Mouse (Mus musculus) retina, postnatal 1 day (tissue): ENCODE measurements at regions not wholly inside any gene's neighbourhood (a gene's known extent, or its start where the extent isn't known, plus 50 kb on each side); places are given as distances from the start of the nearest gene placed in this dataset.

Experiments used
- DNase-seq: peaks from one replicate; pipeline ENCODE4 v3.0.0-alpha.2; 2012

DNA sequence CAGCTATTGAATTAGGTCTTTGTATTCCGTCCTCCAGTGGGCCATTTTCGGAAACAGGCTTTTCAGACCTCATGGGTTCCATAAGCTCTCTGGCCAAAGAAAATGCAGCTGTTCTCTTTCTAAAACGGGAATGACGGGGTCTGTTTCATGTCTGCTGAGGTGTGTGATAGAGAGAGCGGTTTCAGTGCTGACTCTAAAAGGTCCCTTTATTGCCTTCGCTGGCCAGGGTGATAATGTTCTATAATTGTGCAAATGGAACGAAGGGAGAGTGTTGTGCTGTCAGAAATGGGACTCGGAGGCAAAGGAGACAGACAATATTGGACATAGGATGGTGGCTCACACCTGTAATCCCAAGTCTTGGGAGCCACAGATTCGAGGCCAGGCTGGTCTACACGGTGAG, 53.5 kb upstream of the Osbpl8 start:
- DNase-seq = no peak

DNA sequence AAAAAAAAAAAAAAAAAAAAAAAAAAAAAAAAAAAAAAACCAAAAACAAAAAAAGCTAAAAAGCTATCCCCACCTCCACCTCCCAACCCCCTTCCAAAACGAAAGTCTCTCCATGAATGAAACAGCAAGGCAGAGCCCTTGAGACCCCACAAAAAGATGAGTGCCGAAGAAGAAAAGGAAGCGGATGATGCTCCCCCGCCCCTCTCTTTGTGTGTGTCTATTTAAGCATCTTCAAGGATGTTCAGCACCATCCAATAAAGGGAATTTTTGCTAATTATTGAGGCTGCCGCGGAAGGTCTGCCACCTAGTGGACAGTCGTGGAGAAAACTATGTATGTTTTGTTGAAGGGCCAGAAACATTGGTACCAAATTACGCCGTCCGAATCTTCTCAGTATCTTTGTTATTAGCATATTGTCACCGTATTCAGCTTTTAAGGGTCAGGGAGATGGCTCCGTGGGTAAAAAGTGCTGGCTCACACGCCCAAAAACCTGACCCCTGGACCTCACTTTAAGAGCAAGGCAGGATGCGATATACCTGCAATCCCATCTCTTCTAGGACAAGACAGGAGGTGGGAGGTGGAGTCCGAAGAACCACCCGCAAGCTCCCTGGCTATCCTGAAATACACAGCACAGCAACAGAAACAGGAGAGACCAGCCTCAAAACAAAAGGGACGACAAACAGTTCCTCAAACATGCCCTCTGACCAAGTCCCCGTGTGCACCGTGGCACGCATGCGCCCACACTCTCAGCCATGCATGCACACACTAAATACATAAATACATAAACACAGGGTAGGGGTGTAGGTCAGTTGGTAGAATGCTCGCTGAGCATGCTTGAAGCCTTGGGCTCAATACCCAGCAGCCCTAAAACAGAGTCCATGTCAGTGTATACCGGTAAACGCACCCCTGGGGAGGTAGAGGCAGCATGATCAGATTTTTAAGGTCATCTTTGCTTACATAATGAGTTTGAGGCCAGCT, 55.6 kb upstream of the Osbpl8 start:
- peak; percentile 85 for DNase-seq

DNA sequence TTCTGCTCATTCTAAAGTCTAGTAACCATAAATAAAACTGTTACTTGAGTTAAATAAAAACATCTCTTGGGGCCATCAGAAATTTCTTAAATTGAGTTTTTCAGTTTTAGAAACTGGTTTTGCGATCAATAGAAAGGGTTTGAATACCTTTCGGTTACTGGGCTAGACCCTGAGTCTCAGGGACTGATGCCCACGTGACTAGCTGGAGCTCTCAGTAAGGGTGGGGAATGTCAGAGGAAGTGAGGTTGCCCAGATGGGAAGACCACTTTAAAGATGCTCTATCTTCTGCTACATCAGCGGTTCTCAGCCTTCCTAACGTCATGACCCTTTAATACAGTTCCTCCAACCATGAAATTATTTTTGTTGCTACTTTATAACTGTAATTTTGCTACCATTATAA, 56.7 kb upstream of the Osbpl8 start:
- no peak for DNase-seq

DNA sequence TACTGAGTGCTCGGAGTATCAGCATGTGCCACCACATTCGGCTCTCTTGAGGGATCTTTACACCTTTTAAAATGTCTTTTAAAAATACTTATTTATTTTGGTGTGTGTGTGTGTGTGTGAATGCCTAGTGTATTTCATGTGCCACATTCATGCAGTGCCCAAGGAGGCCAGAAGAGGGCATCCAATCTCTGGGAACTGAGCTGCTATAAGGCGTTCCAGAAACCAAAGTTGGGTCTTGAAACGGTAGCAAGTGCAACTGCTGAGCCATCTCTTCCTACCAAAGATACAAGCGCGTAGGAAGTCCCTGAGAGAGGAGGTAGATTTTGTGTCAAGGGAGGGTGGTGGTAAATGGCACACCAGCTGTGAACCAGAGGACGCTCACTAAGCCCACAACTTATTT, 57.2 kb upstream of the Osbpl8 start:
- DNase-seq = peak; percentile 55

DNA sequence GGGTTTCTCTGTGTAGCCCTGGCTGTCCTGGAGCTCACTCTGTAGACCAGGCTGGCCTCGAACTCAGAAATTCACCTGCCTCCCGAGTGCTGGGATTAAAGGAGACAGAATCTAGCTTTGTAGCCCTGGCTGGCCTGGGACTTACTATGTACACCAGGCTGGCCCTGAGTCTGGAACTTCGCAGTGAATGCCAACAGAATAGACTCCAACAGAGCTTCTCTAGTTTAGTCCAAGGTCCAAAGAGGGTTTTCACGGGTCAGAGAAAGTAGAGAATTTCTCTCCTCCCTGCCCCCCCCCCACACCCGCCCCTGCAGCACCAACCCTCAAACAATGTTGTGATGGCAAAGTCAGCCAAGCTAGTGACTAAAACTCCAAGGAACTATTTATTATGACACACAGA, 58.1 kb upstream of the Osbpl8 start:
- no peak for DNase-seq

DNA sequence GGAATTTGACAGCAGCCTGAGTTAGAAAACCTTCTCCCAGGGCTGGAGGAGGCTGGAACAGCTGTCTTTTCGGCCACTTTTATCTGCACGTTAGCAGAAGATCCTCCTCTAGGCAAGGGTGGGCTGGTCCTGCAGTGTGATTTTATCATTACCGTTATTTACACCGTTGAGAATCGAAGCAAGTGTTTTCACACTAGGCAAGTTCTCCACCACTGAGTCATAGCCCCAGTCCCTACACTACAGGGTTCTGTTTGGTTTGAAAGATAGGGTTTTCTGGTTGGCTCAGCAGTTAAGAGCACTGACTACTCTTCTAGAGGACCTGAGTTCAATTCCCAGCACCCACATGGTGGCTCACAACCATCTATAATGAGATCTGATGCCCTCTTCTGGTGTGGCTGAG, 58.9 kb upstream of the Osbpl8 start:
- DNase-seq = no peak

DNA sequence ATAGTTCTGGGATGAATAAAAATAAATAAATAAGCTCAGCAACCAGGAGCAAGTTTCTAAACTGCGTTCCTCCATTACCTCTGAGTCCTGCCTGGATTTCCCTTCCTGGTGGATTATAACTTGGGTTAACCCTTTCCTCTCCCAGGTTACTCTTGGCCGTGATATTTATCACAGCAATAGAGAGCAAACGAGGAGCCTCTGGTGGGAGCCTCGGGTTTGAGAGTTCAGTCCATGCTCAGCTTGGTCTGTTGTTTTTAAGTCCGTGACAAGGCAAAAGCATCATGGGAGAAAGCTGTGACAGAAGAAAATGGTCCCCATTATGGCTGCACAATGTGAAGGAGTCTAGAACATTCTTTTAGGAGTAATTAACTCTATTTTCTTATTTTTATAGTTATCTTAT, 61.0 kb upstream of the Osbpl8 start:
- DNase-seq = no peak

DNA sequence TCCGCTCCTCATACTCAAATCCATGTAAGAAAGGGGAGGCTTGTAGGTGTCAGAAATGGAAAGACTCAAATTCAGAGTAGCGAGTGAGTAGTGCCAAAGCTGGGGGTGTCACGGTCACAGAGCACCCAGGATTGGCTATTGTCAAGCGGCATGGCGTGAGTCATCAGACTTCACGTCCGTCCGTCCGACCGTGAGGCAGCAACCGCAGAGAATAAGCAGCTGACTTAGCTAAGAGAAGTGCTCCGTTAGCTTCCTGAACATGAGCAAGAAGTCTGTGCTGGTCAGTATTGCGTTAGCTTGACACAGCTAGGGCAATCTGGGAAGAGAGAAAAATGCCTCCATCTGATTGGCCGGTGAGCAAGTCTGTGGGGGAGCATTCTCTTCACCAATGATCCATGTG, 61.5 kb upstream of the Osbpl8 start:
- peak; percentile 19 for DNase-seq

DNA sequence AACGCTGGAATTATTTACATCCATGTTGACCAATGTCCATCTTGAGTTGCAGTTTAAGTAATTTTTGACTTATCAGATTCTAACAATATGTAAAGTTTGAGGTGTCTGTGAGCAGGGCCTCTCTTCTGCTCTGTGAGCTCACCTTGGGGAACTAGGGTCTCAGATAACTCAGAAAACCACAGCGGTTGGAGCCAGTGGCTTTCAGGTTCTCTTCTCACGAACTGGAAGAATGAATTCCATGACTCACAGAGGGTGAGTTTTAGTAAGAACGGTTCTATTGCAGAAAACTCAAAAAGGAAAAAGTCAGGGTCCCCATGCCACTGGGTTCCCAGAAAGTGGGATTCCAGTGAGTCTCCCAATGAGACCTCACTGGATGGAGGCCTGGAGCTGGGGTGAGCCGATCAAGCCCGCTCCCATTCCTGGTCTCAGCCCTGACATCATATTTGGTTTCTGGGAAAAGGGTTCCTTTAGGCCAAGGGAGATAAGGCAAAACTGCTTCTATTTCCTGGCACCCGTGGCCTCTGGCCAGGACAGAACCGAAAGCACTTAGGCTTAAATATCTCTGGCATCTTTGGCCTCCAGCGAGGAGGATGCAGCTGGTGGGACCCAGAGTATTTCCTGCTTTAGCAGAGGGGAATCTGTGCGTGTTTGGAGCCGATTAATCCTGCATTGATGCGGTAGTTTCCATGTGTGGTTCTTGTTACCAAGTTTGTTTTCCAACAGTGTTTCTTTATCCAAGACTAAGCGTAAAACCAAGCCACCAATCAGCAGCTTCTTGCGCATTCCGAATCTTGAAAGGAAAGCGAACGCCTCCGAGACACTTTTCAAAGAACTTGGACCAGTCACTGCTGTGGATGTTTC, 62.4 kb upstream of the Osbpl8 start:
- DNase-seq = no peak

DNA sequence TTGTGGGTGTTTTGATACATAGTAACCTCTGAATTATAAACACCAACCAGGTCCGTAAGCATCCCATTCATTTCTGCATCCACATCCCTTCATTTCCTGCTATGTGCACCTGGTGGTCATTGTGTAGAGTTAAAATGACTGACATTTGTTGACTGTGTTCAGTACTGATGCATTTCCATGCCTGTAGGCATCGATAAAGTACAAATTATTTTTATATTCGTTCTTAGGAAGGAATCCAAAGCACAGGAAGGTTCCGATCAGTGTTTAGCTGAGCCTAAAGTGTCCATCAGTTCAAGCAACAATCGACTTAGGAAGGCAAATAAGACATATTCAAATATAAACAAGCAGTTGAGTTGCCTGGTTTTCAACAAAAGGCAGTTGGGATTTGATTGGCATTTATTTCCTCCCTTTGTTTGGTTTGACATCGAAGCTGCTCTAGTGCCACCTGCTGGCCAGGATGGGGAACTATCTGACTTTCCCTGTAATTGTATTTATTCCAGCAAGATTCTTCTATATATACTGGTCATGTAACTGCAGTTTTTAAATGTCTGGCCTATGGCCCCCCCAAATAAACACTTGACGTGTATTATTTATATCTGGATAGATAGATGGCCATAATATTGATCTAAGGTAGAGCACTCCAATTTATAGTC, 64.6 kb upstream of the Osbpl8 start:
- peak; percentile 86 for DNase-seq

DNA sequence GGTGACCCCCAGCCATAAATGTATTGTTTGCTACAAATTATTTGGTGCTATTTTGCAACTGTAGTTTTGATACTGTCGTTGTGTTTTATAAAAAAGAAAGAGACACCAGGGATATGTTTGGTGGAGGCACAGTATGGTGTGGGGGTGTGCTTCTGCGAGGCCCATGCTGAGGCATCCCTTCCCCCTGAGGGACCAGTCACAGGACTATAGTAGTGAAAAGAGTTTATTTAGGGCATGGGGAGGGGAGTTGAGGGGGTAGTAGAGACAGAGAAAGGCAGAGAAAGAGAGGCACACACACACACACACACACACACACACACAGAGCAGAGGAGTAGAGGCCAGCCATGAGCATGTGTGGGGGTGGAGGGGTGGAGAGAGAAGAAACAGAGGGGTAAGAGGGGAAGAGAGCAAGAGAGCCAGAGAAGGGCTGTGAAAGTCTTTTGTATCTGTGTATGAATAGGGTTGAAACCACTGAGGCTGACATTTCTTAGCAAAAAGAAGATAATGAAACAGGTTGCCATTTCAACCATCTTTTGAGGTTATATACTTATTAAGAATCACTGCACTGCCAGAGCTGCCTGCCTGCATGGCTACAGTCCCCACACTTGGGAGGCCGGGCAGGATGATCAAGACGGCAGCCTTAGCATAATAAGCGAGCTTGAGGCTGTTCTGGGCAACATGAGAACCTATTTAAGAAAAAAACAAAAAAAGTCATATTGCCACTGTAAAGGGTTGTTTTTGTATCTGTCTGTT, 65.3 kb upstream of the Osbpl8 start:
- DNase-seq = peak; percentile 19

DNA sequence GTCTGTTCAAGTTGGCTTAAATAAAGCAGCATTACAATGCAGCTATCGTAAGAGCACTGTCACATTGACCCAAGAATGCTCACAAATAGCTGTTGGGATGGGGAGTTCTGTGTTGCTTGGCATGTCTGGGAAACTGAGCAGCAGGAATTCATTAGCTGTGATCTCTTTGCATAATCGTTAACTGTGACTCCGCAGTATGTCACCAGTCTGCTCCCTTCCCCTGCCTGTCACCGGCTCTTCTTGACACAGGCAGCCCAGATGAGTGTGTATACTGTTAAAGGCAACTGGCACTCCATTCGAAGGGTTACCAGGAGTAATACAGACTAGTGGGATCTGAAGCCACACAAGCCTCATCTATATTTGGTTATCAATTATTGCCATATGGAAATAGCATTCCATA, 67.3 kb upstream of the Osbpl8 start:
- DNase-seq = peak; percentile 68

DNA sequence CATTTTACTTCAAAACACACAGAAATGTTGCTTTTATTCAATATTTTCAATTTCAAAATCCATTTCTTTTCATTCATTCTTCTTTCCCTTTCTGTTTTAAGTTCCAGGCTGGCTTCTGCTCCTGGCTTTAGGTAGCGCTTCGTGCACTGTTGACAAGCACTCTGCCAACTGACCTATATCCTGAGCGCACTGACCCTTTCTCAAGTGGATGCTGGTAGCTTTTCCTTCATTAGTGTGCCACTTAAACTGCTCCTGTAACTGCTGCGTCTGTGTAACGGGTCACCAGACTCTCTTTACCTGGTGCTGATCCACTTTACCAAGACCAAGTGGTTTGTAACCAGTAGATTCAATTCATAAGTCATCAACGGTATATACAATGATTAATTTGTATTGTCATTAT, 67.7 kb upstream of the Osbpl8 start:
- DNase-seq = peak; percentile 69

DNA sequence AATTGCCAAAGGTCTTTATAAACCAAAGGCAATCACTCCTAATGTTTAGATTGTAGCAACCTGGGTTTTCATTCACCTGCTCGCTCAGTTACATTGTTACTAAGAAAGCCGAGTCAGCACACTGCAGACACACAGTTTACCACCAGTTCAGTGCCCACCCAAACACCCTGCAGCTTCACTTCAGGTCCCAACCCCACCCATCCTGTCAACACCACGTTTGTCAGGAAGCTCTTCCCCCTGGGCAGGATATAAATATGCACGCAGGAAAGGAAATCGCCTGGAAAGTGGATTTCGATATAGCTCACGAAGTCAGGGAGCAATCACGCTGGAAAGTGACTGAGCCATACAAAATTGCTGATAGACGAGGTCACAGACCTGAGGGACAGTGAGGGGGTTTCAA, 70.1 kb upstream of the Osbpl8 start:
- DNase-seq = no peak

DNA sequence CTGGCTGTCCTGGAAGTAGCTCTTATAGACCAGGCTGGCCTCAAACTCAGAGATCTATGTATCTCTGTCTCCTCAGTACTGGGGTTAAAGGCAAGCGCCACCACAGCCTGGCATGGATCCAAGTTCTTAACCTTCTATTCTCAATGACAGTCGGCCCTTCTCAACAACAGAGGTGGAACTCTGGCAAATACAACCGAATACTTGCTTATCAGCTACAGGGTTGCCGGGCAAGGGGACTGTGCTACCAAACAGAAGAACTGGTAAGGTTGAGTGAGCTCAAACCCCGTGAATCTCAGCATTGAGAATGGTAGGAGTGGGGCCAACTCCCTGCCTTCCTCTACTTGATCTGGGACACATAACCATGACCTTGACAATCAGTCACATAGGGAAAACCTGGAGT, 75.2 kb upstream of the Osbpl8 start:
- DNase-seq = peak; percentile 24

DNA sequence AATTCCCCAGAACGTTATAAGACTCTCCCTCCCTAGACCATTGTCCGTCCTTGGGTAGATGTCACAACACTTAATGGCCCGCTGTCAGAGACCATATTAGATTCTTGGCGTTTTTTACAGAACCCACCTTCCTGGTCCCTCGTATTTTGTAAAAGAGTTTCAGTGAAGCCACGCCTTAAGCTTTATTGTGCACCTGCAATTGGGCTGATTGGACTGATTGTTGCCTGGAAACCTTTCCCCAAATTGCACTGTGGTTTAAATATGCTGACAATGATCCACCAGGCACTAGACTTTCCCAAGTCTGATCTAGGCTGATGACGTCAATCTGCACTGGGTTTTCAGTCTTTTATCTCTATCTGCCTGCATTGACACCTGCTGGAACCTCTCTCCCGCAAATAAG, 75.6 kb upstream of the Zdhhc17 start:
- no peak for DNase-seq

DNA sequence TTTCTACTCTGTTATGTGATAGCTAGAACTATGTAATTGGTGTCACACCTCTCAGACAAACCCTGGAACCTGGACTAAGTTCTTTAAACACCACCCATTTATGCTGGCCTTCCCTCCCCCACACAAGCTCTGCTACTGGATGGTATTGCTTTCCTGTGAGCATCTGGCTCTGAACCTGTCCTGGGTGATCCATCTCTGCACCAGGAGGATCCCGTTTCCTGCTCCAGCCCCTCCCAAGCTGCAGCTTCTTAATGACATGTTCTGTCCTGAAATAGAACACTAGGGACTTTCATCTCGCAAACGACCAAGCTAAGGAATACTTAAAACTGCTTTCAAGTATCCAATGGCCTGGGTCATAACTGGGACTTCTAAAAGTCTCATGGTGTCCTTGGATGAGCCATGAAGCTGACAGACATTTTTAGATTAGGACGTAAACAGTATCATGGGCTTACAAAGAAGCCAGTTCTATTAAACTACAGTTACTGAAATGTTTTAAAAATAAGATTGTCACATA, 74.4 kb upstream of the Zdhhc17 start:
- no peak for DNase-seq

DNA sequence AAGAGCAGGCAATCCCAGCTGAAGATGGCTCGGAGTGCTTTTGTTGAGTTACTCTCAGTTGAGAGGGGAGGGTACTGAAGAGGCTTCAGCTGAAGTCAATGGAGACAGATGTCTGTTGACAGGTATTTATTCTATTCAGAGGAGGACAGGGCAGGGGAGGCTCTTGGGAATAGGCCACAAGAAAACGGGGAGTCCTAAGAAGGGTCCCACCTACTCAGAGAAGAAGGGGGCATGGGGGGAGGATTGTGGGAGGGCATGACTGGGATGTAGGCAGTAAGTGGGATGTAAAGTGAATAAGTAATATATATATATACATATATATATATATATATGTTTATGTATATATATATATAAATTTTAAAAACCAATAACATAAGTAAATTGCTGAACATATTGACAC, 73.9 kb upstream of the Zdhhc17 start:
- DNase-seq = no peak

DNA sequence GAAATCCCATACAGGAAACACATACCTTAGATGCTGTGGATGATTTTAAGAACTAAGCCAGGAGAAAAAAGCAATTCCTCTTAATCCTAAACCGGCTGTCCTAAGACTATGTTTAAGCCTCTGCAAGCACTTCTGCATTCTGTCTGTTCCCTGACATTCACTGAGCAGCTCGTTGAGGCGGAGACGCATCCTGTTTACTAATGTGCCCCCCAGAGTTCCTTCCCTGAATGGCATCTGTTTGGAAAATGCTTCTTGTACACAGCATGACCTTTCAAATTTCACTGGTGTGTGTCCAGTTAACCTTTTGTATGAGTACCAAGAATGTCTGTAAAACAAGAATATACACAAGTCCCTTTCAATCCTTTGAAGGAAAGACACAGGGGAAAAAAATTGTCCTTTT, 73.4 kb upstream of the Zdhhc17 start:
- peak; percentile 51 for DNase-seq

DNA sequence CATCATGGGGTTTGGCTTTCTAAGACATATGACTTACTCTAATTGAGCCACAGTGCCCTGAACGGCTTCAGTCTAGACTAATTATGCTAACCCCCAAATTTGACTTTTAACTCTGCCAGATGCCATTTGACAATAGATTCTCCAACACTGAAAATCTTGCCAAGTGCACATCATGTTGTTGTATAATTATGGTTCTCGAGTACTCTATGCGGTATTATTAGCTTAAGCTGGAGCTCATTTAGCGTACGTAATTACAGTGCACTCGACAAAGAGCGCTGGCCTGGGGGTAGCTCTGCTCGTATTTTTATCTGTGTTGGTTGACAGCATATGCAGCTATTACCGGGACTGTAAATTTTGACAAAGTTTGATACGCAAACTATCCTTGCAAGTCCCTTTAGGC, 70.4 kb upstream of the Zdhhc17 start:
- DNase-seq = peak; percentile 63

DNA sequence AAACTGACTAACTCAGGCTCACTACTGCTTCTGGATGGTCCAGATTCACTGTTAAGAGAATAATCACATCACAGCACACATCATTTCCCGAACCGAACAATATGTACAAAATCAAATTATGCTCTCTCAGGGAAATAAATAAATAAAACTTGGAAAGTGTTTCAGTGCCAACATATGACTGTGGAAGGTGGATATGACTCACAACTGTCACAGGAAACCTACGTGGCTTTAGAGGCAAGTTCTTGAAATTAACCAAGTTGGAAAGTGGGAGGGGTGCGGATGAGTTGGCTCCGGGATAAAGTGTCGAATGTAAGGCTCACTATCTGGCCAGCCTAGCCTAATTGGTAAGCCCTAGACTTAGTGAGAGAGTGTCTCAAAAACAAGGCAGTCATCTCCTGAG, 69.1 kb upstream of the Zdhhc17 start:
- no peak for DNase-seq

DNA sequence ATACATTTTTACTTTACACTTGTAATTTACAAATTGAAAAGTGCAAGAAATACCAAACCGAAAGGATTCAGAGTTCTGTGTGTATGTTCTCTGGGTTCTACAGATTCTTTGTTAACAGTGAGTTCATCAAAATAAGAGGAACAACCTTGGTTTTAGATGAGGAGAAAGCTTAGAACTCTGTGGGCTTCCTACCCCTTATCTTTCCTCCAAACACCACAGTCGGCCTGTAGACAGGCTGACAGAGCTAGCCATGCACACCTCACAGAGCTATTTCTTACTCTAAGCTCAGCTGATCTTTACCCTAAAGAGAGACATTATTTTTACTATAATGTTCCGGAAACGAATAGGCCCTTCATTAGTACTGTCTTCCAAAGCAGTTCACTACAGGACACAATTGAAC, 67.7 kb upstream of the Zdhhc17 start:
- no peak for DNase-seq
